Mouse (Mus musculus) midbrain, embryonic 11.5 days (tissue): ENCODE results near the gene Sync. TPM values are rescaled to one million over a fixed set of nuclear protein-coding genes. Genes with fewer than 3 reads are reported as not detected.

Experiments
- ATAC-seq: fragments of 200-750 bp; cut with Nextera tagmentation; 2 replicates; pipeline ENCODE4 v1.8.0; 2017; ENCODE audit warnings: moderate TSS enrichment, moderate library complexity; ENCODE audit not compliant: low FRiP score
- DNase-seq: peaks from one replicate; pipeline ENCODE4 v3.0.0; 2015; ENCODE audit warnings: low spot score; ENCODE audit errors: missing footprints
- H3K27ac ChIP-seq: fragments of 300-500 bp; sonication (generic); 2 replicates; pipeline ENCODE4 v1.5.1; 2014; ENCODE audit warnings: low read depth, low read length
- H3K27me3 ChIP-seq: fragments of 300-500 bp; sonication (generic); 2 replicates; pipeline ENCODE4 v1.6.1; 2014; ENCODE audit warnings: mild to moderate bottlenecking, low read length, moderate library complexity, mixed read lengths; ENCODE audit not compliant: control insufficient read depth, insufficient read depth
- H3K36me3 ChIP-seq: fragments of 300-500 bp; sonication (generic); 2 replicates; pipeline ENCODE4 v1.6.1; 2014; ENCODE audit warnings: mild to moderate bottlenecking, low read length, moderate library complexity, mixed read lengths; ENCODE audit not compliant: control insufficient read depth, insufficient read depth
- H3K4me1 ChIP-seq: fragments of 300-500 bp; sonication (generic); 2 replicates; pipeline ENCODE4 v1.6.1; 2014; ENCODE audit warnings: low read length; ENCODE audit not compliant: control insufficient read depth, insufficient read depth
- H3K4me2 ChIP-seq: fragments of 300-500 bp; sonication (generic); 2 replicates; pipeline ENCODE4 v1.6.1; 2014; ENCODE audit warnings: mild to moderate bottlenecking, moderate library complexity
- H3K4me3 ChIP-seq: fragments of 300-500 bp; sonication (generic); 2 replicates; pipeline ENCODE4 v1.5.1; 2014; ENCODE audit warnings: low read depth, low read length
- H3K9ac ChIP-seq: fragments of 300-500 bp; sonication (generic); 2 replicates; pipeline ENCODE4 v1.6.1; 2014; ENCODE audit warnings: low read length
- H3K9me3 ChIP-seq: fragments of 300-500 bp; sonication (generic); 2 replicates; pipeline ENCODE4 v1.6.1; 2016; ENCODE audit warnings: low read length; ENCODE audit not compliant: control insufficient read depth
- WGBS: fragments of 180-500 bp; shearing (Covaris S2); extraction: QIAGEN DNeasy Blood & Tissue Kit; methylation state at CpG from one replicate; pipeline ENCODE4 v1.1.7; 2014; 5-methylcytosine and 5-hydroxymethylcytosine counted together
- microRNA-seq: library from miRNA; unstranded; fragments of <30 nt; microRNA quantifications from one replicate; pipeline ENCODE4, GENCODE M21; 2017
- polyA plus RNA-seq: library from polyadenylated mRNA; unstranded; fragments of >200 nt; fragmentation: Nextera tagmentation; extraction: Ambion mirVana; gene quantifications from 2 replicates; pipeline ENCODE4 v1.2.1, GENCODE M21; 2014

Sync gene
- polyA plus RNA-seq, 1 experiment from 2014 or later = 0.53 TPM

GRCm38 (mm10) chr4:129357613-129358163 lies 70.3 kb downstream of the Sync start:
- ATAC-seq (no peak), DNase-seq (no peak)
- 90% methylated on average over 15 of the region's 15 CpGs for WGBS
- H3K9ac ChIP-seq = no peak overlapping the region
- H3K27ac ChIP-seq = no peak overlapping the region
- no peak overlapping the region for H3K4me2 ChIP-seq
- no peaks in the 10 kb centered on the region for H3K27me3 ChIP-seq
- H3K9me3 ChIP-seq = no peaks in the 10 kb centered on the region
- no peak overlapping the region for H3K4me3 ChIP-seq
- H3K36me3 ChIP-seq = no peaks in the 10 kb centered on the region
- H3K4me1 ChIP-seq = no peaks in the 10 kb centered on the region

Small RNAs within 50 kb of the gene (microRNA-seq; reads per million reads assigned to microRNA genes)
- gene Gm22994 = not detected

Other genes with a start within 250 kb of the Sync start
- gene Rnf19b, start 229.3 kb upstream of the Sync start, polyA plus RNA-seq = 8.7 and 9.3 TPM in 2 replicates
- gene Tmem54, start 182.1 kb upstream of the Sync start, polyA plus RNA-seq = 0.20 and 0.43 TPM in 2 replicates
- 2.0 and 2.3 TPM in 2 replicates for gene Hpca, start 165.6 kb upstream of the Sync start, polyA plus RNA-seq
- gene Fndc5, start 150.6 kb upstream of the Sync start, polyA plus RNA-seq = 0.95 and 1.5 TPM in 2 replicates
- gene S100pbp, start 97.9 kb upstream of the Sync start, polyA plus RNA-seq = 20.0 and 26.9 TPM in 2 replicates
- gene Yars, start 97.9 kb upstream of the Sync start, polyA plus RNA-seq = 105 and 106 TPM in 2 replicates
- gene C77080, start 26.2 kb upstream of the Sync start, polyA plus RNA-seq = 3.3 and 3.7 TPM in 2 replicates
- gene Rbbp4, start 47.8 kb downstream of the Sync start, polyA plus RNA-seq = 561 and 604 TPM in 2 replicates
- gene Zbtb8os, start 48.1 kb downstream of the Sync start, polyA plus RNA-seq = 42.7 and 45.0 TPM in 2 replicates
- gene Zbtb8a, start 90.5 kb downstream of the Sync start, polyA plus RNA-seq = 6.7 and 8.3 TPM in 2 replicates
- 2.0 and 2.4 TPM in 2 replicates for gene Zbtb8b, start 153.2 kb downstream of the Sync start, polyA plus RNA-seq
- 23.3 and 23.7 TPM in 2 replicates for gene Bsdc1, start 174.0 kb downstream of the Sync start, polyA plus RNA-seq
- not detected in 2 replicates for gene Tssk3, start 203.4 kb downstream of the Sync start, polyA plus RNA-seq
- not detected in 2 replicates for gene Fam229a, start 203.6 kb downstream of the Sync start, polyA plus RNA-seq
- 1,816 and 1,974 TPM in 2 replicates for gene Marcksl1, start 226.0 kb downstream of the Sync start, polyA plus RNA-seq